Mouse (Mus musculus) embryonic facial prominence, embryonic 14.5 days (tissue): Measurements from ENCODE around the gene Fbxl13. TPM values are rescaled to one million over a fixed set of nuclear protein-coding genes. Genes with fewer than 3 reads are reported as not detected.

Source experiments
- ATAC-seq: fragments of 200-750 bp; cut with Nextera tagmentation; 2 replicates; pipeline ENCODE4 v1.8.0; 2017; ENCODE audit warnings: low read depth, moderate number of reproducible peaks, moderate TSS enrichment
- DNase-seq: peaks from one replicate; pipeline ENCODE4 v3.0.0-alpha.2; 2015; ENCODE audit warnings: low spot score
- H3K27ac ChIP-seq: fragments of 300-500 bp; sonication (generic); replicated peaks from 2 replicates; pipeline ENCODE4 v1.5.1; 2014; ENCODE audit warnings: low read depth, mild to moderate bottlenecking, low read length, moderate library complexity
- H3K27me3 ChIP-seq: fragments of 300-500 bp; sonication (generic); replicated peaks from 2 replicates; pipeline ENCODE4 v1.6.1; 2014; ENCODE audit warnings: low read length; ENCODE audit not compliant: control insufficient read depth, insufficient read depth
- H3K36me3 ChIP-seq: fragments of 300-500 bp; sonication (generic); 2 replicates; pipeline ENCODE4 v1.6.1; 2014; ENCODE audit warnings: low read length, mixed read lengths; ENCODE audit not compliant: control insufficient read depth, insufficient read depth
- H3K4me1 ChIP-seq: fragments of 300-500 bp; sonication (generic); 2 replicates; pipeline ENCODE4 v1.6.1; 2014; ENCODE audit warnings: antibody characterized with exemption, low read length; ENCODE audit not compliant: control insufficient read depth, insufficient read depth
- H3K4me2 ChIP-seq: fragments of 300-500 bp; sonication (generic); 2 replicates; pipeline ENCODE4 v1.6.1; 2014; ENCODE audit warnings: low read depth, mild to moderate bottlenecking, low read length, moderate library complexity, mixed read lengths
- H3K4me3 ChIP-seq: fragments of 300-500 bp; sonication (generic); 2 replicates; pipeline ENCODE4 v1.5.1; 2014; ENCODE audit warnings: low read depth, mild to moderate bottlenecking, low read length
- H3K9ac ChIP-seq: fragments of 300-500 bp; sonication (generic); 2 replicates; pipeline ENCODE4 v1.6.1; 2014; ENCODE audit warnings: low read depth, mild to moderate bottlenecking, low read length, moderate library complexity, mixed read lengths
- H3K9me3 ChIP-seq: fragments of 300-500 bp; sonication (generic); 2 replicates; pipeline ENCODE4 v1.6.1; 2016; ENCODE audit warnings: low read length; ENCODE audit not compliant: control insufficient read depth
- WGBS: fragments of 180-500 bp; shearing (Covaris S2); extraction: QIAGEN DNeasy Blood & Tissue Kit; methylation state at CpG from one replicate; pipeline ENCODE4 v1.1.7; 2014; 5-methylcytosine and 5-hydroxymethylcytosine counted together
- polyA plus RNA-seq: library from polyadenylated mRNA; unstranded; fragments of >200 nt; fragmentation: Nextera tagmentation; extraction: Ambion mirVana; gene quantifications from 2 replicates; pipeline ENCODE4 v1.2.1, GENCODE M21; 2014

Fbxl13 gene
- polyA plus RNA-seq, 1 experiment from 2014 or later: 0.46 TPM

DNA sequence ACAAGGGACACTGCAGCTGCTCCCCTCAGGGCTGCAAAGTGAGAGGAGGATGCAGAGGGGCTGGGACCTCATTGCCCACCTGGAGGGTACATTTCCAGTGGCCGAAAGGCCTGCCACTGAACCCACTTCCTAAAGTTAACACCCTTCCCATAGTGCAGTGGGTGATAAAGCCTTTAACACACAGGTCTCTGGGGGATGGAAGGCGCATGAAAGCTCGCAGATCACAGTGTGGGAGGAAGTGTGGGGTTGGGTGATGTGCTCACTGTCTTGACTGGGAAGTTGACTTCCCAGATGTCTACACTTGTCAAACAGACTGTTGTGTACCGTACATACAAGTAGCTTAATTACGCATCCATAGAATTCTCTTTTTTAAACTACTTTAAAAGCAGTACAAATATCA, 165.7 kb downstream of the Fbxl13 start:
- no peak for DNase-seq
- no peak overlapping the region for H3K4me3 ChIP-seq
- ATAC-seq: no peak
- peaks cover 6% of the 10 kb centered on the region for H3K4me1 ChIP-seq
- H3K27ac ChIP-seq: no peak overlapping the region
- no peaks in the 10 kb centered on the region for H3K27me3 ChIP-seq
- no peak overlapping the region for H3K9ac ChIP-seq
- 90% methylated on average over 5 of the region's 5 CpGs for WGBS
- H3K4me2 ChIP-seq: no peak overlapping the region
- H3K36me3 ChIP-seq: no peaks in the 10 kb centered on the region
- no peaks in the 10 kb centered on the region for H3K9me3 ChIP-seq

DNA sequence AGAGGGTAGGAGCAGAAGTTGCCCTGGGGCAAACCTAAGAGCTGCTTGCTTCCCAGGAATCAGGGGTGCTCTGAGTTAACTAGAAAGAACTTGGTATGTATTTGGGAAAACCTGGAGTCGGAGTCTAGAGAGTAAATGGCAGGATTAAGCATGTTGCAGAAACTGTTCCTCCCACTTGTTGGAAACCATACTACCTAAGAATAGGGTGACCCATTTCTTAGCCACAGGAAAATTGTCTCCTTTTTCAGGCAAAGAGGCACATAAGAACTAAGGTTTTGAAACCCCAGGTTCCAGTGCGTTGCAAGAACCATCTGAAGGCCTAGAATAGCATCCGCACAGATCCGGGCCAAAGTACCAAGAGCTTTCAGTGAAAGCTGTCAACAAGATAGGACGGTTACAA, 167.0 kb downstream of the Fbxl13 start:
- DNase-seq: no peak
- Histone ChIP-seq H3K4me3 (no peak overlapping the region), H3K4me2 (no peak overlapping the region), H3K36me3 (no peaks in the 10 kb centered on the region), H3K9me3 (no peaks in the 10 kb centered on the region), H3K4me1 (peaks cover 6% of the 10 kb centered on the region), H3K9ac (no peak overlapping the region), H3K27ac (no peak overlapping the region), H3K27me3 (no peaks in the 10 kb centered on the region)
- WGBS: 94% methylated on average over 5 of the region's 5 CpGs
- no peak for ATAC-seq

GRCm38 (mm10) chr5:21468100-21468499, 177.3 kb downstream of the Fbxl13 start:
- Histone ChIP-seq H3K4me2 (no peak overlapping the region), H3K4me1 (peaks cover 3% of the 10 kb centered on the region; the same call in 1 of the 2 replicates), H3K9ac (no peak overlapping the region), H3K36me3 (no peaks in the 10 kb centered on the region), H3K27ac (no peak overlapping the region), H3K9me3 (no peaks in the 10 kb centered on the region), H3K27me3 (no peaks in the 10 kb centered on the region), H3K4me3 (no peak overlapping the region)
- WGBS: 69% methylated on average over 12 of the region's 12 CpGs
- DNase-seq (no peak), ATAC-seq (no peak)

- Histone ChIP-seq H3K4me2 (no peak overlapping the region), H3K4me3 (no peak overlapping the region), H3K36me3 (no peaks in the 10 kb centered on the region), H3K4me1 (peaks cover 3% of the 10 kb centered on the region; the same call in 1 of the 2 replicates), H3K9ac (no peak overlapping the region), H3K27me3 (no peaks in the 10 kb centered on the region), H3K27ac (no peak overlapping the region), H3K9me3 (no peaks in the 10 kb centered on the region)
- WGBS: 39% methylated on average over 7 of the region's 7 CpGs
- no peak for DNase-seq
- ATAC-seq: no peak
Observed at GRCm38 (mm10) chr5:21467387-21467786, 178.0 kb downstream of the Fbxl13 start.

- Histone ChIP-seq H3K27ac (no peak overlapping the region), H3K4me3 (no peak overlapping the region), H3K9me3 (no peaks in the 10 kb centered on the region), H3K27me3 (no peaks in the 10 kb centered on the region), H3K36me3 (no peaks in the 10 kb centered on the region), H3K9ac (no peak overlapping the region), H3K4me2 (no peak overlapping the region), H3K4me1 (peaks cover 4% of the 10 kb centered on the region; the same call in 1 of the 2 replicates)
- ATAC-seq (peak; percentile 81), DNase-seq (peak; percentile 75)
- 50% methylated on average over 8 of the region's 8 CpGs for WGBS
Observed at GRCm38 (mm10) chr5:21440833-21441530, 204.5 kb downstream of the Fbxl13 start.

DNA sequence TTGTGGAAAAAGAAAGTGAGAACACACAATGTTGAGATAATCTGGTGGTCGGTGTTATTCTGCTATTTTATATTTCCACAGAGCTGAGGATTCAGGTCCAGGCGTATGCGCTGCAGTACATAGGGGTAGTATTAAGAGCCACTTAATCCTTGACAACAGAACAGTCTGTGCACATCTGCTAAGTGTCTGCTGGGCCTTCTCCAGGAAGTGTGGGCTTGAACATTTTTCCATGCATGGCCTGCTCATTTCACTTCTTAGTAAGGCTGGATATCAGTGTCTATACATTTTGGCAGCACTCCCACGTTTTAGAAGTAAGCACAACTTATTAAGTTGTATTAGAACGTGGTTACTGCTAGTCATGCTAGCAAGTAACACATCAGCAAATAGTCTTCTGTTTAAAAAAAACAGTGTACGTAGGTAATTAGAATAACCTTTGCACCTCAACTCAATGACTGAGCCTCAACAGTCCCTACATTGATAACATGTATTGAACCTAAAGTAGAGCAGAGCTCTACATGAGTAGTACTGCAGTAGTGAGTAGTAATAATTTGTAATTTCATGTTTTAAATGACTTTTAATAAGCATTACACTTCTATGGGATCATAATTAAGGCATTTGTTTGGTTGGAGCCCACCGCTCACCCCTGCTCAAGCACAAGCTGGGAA, 205.9 kb downstream of the Fbxl13 start:
- H3K36me3 ChIP-seq: no peaks in the 10 kb centered on the region
- H3K9ac ChIP-seq: no peak overlapping the region
- H3K27ac ChIP-seq: no peak overlapping the region
- no peak overlapping the region for H3K4me3 ChIP-seq
- WGBS: 71% methylated on average over 7 of the region's 7 CpGs
- no peak for ATAC-seq
- H3K9me3 ChIP-seq: no peaks in the 10 kb centered on the region
- H3K27me3 ChIP-seq: no peaks in the 10 kb centered on the region
- H3K4me1 ChIP-seq: peaks cover 6% of the 10 kb centered on the region; the same call in 1 of the 2 replicates
- no peak overlapping the region for H3K4me2 ChIP-seq
- peak; percentile 67 for DNase-seq

- DNase-seq: no peak
- Histone ChIP-seq H3K27me3 (no peaks in the 10 kb centered on the region), H3K9me3 (no peaks in the 10 kb centered on the region), H3K36me3 (no peaks in the 10 kb centered on the region), H3K4me3 (no peak overlapping the region), H3K4me2 (no peak overlapping the region), H3K4me1 (peaks cover 6% of the 10 kb centered on the region; the same call in 1 of the 2 replicates), H3K9ac (no peak overlapping the region), H3K27ac (no peak overlapping the region)
- no peak for ATAC-seq
- WGBS: 87% methylated on average over 9 of the region's 9 CpGs
Observed at GRCm38 (mm10) chr5:21438428-21438827, 207.0 kb downstream of the Fbxl13 start.

GRCm38 (mm10) chr5:21436471-21436975, 208.9 kb downstream of the Fbxl13 start:
- no peak for DNase-seq
- Histone ChIP-seq H3K4me3 (no peak overlapping the region), H3K9ac (no peak overlapping the region), H3K4me2 (no peak overlapping the region), H3K4me1 (peaks cover 6% of the 10 kb centered on the region; the same call in 1 of the 2 replicates), H3K36me3 (no peaks in the 10 kb centered on the region), H3K27me3 (no peaks in the 10 kb centered on the region), H3K27ac (no peak overlapping the region), H3K9me3 (no peaks in the 10 kb centered on the region)
- no peak for ATAC-seq
- WGBS: 61% methylated on average over 8 of the region's 8 CpGs
